In genomic region chr9:104088555-104088954, GRCm38 (mm10) we compare ENCODE assay signal across 10 mouse cellular contexts. TPM values are rescaled to one million over a fixed set of nuclear protein-coding genes. Genes with fewer than 3 reads are reported as not detected.
DNase-seq lines count a peak whose midpoint lies in the region; ATAC-seq and TF ChIP-seq lines count a peak whose summit lies in the region.
"Had no signal": no experiment of that assay in that cellular context is flagged by ENCODE, and none has a peak within 500 bp of the region (broad histone marks: within the 10 kb centered on the region; RNA-seq: fewer than 3 reads in every experiment).

No protein-coding gene starts in this region.

- WGBS in forebrain, postnatal 0 days = 18% methylated on average over 8 of the region's 8 CpGs
- WGBS in forebrain, embryonic 11.5 days = 83% methylated on average over 8 of the region's 8 CpGs
- WGBS in stomach, embryonic 16.5 days = 60% methylated on average over 8 of the region's 8 CpGs
- WGBS in stomach, postnatal 0 days = 49% methylated on average over 8 of the region's 8 CpGs
- 65% methylated on average over 8 of the region's 8 CpGs for WGBS in kidney, embryonic 15.5 days
- 72% methylated on average over 8 of the region's 8 CpGs for WGBS in intestine, embryonic 15.5 days

- H3K9ac ChIP-seq in forebrain, postnatal 0 days = no peak overlapping the region
- H3K9ac ChIP-seq in forebrain, embryonic 11.5 days (ENCODE audit: low read length) = no peak overlapping the region
- H3K9ac ChIP-seq in stomach, embryonic 16.5 days (ENCODE audit: low read length) = no peak overlapping the region
- no peak overlapping the region for H3K9ac ChIP-seq in stomach, postnatal 0 days (ENCODE audit: low read length)
- no peak overlapping the region for H3K9ac ChIP-seq in kidney, embryonic 15.5 days
- no peak overlapping the region for H3K9ac ChIP-seq in intestine, embryonic 15.5 days

- no peak overlapping the region for H3K4me3 ChIP-seq in forebrain, postnatal 0 days (ENCODE audit: low read depth, low read length)
- no peak overlapping the region for H3K4me3 ChIP-seq in forebrain, embryonic 11.5 days (ENCODE audit: low read depth, low read length)
- H3K4me3 ChIP-seq in stomach, embryonic 16.5 days (replicated peaks; ENCODE audit: low read length) = no peak overlapping the region
- H3K4me3 ChIP-seq in stomach, postnatal 0 days (ENCODE audit: low read depth, low read length) = no peak overlapping the region
- no peak overlapping the region for H3K4me3 ChIP-seq in kidney, embryonic 15.5 days (replicated peaks)
- H3K4me3 ChIP-seq in intestine, embryonic 15.5 days (replicated peaks) = no peak overlapping the region

- DNase-seq in forebrain, postnatal 0 days = peak; percentile 54
- DNase-seq in forebrain, embryonic 11.5 days (ENCODE audit: low spot score) = no peak
- no peak for DNase-seq in stomach, postnatal 0 days (ENCODE audit: low spot score)
- DNase-seq in adrenal gland, adult (ENCODE audit: inconsistent age in 2 of 2, low spot score in 1 of 2) = no peak

- ATAC-seq in forebrain, postnatal 0 days = peak; percentile 36; the same call in 1 of the 2 replicates
- ATAC-seq in forebrain, embryonic 11.5 days (replicated peaks; ENCODE audit: low FRiP score) = no peak
- no peak for ATAC-seq in stomach, embryonic 16.5 days (ENCODE audit: insufficient read depth, low FRiP score)
- no peak for ATAC-seq in stomach, postnatal 0 days (ENCODE audit: low FRiP score, low TSS enrichment)
- no peak for ATAC-seq in kidney, embryonic 15.5 days (replicated peaks; ENCODE audit: low FRiP score)
- ATAC-seq in megakaryocyte-erythroid progenitor cell, adult 5-6 weeks (replicated peaks; ENCODE audit: low FRiP score, low TSS enrichment, poor library complexity, severe bottlenecking) = no peak
- no peak for ATAC-seq in intestine, embryonic 15.5 days

- H3K27me3 ChIP-seq in forebrain, postnatal 0 days (ENCODE audit: insufficient read depth, low read length) = no peaks in the 10 kb centered on the region
- no peaks in the 10 kb centered on the region for H3K27me3 ChIP-seq in forebrain, embryonic 11.5 days (ENCODE audit: control insufficient read depth, insufficient read depth, low read length)
- H3K27me3 ChIP-seq in stomach, embryonic 16.5 days (ENCODE audit: control insufficient read depth, insufficient read depth, low read length) = no peaks in the 10 kb centered on the region
- H3K27me3 ChIP-seq in stomach, postnatal 0 days (ENCODE audit: control insufficient read depth, insufficient read depth, low read length) = no peaks in the 10 kb centered on the region
- H3K27me3 ChIP-seq in kidney, embryonic 15.5 days = no peaks in the 10 kb centered on the region
- no peaks in the 10 kb centered on the region for H3K27me3 ChIP-seq in intestine, embryonic 15.5 days (replicated peaks)

- no peak for TF ChIP-seq CTCF in forebrain, postnatal 0 days (IDR thresholded peaks at IDR 0.05; ENCODE audit: low read depth)
- TF ChIP-seq CTCF in stomach, postnatal 0 days (IDR thresholded peaks at IDR 0.05; ENCODE audit: low read depth) = no peak

- no peaks in the 10 kb centered on the region for H3K36me3 ChIP-seq in forebrain, postnatal 0 days (ENCODE audit: insufficient read depth)
- no peaks in the 10 kb centered on the region for H3K36me3 ChIP-seq in forebrain, embryonic 11.5 days (ENCODE audit: control insufficient read depth, insufficient read depth, low read length)
- H3K36me3 ChIP-seq in stomach, embryonic 16.5 days (ENCODE audit: control insufficient read depth, insufficient read depth, low read length) = no peaks in the 10 kb centered on the region
- H3K36me3 ChIP-seq in stomach, postnatal 0 days (ENCODE audit: control insufficient read depth, insufficient read depth, low read length) = 0 out of 2 replicates have a peak, but pooled peaks cover 3% of the 10 kb centered on the region
- H3K36me3 ChIP-seq in kidney, embryonic 15.5 days = 0 out of 2 replicates have a peak, but pooled peaks cover 7% of the 10 kb centered on the region
- no peaks in the 10 kb centered on the region for H3K36me3 ChIP-seq in intestine, embryonic 15.5 days

- H3K4me2 ChIP-seq in forebrain, postnatal 0 days (ENCODE audit: low read depth) = no peak overlapping the region
- H3K4me2 ChIP-seq in forebrain, embryonic 11.5 days (ENCODE audit: low read depth, low read length, severe bottlenecking) = no peak overlapping the region
- no peak overlapping the region for H3K4me2 ChIP-seq in stomach, embryonic 16.5 days (ENCODE audit: low read depth, low read length)
- no peak overlapping the region for H3K4me2 ChIP-seq in stomach, postnatal 0 days (replicated peaks; ENCODE audit: low read depth)
- no peak overlapping the region for H3K4me2 ChIP-seq in kidney, embryonic 15.5 days
- no peak overlapping the region for H3K4me2 ChIP-seq in intestine, embryonic 15.5 days (replicated peaks)

- H3K27ac ChIP-seq in forebrain, postnatal 0 days (ENCODE audit: low read depth, low read length) = no peak overlapping the region
- H3K27ac ChIP-seq in forebrain, embryonic 11.5 days (ENCODE audit: low read depth, low read length) = no peak overlapping the region
- H3K27ac ChIP-seq in stomach, embryonic 16.5 days (ENCODE audit: low read length) = 0 out of 2 replicates have a peak overlapping the region, but pooled peaks have one; percentile 7
- no peak overlapping the region for H3K27ac ChIP-seq in stomach, postnatal 0 days (replicated peaks)
- H3K27ac ChIP-seq in kidney, embryonic 15.5 days = peak overlapping the region; percentile 58
- no peak overlapping the region for H3K27ac ChIP-seq in intestine, embryonic 15.5 days

- H3K9me3 ChIP-seq in forebrain, postnatal 0 days (ENCODE audit: low read length) = no peaks in the 10 kb centered on the region
- no peaks in the 10 kb centered on the region for H3K9me3 ChIP-seq in forebrain, embryonic 11.5 days (ENCODE audit: control insufficient read depth, low read length)
- H3K9me3 ChIP-seq in stomach, embryonic 16.5 days (replicated peaks; ENCODE audit: control insufficient read depth, low read length) = no peaks in the 10 kb centered on the region
- no peaks in the 10 kb centered on the region for H3K9me3 ChIP-seq in stomach, postnatal 0 days (ENCODE audit: control insufficient read depth, low read length)
- no peaks in the 10 kb centered on the region for H3K9me3 ChIP-seq in kidney, embryonic 15.5 days (replicated peaks)
- no peaks in the 10 kb centered on the region for H3K9me3 ChIP-seq in intestine, embryonic 15.5 days

- no peaks in the 10 kb centered on the region for H3K4me1 ChIP-seq in forebrain, postnatal 0 days (ENCODE audit: insufficient read depth)
- H3K4me1 ChIP-seq in forebrain, embryonic 11.5 days (replicated peaks; ENCODE audit: control insufficient read depth, insufficient read depth, low read length) = no peaks in the 10 kb centered on the region
- no peaks in the 10 kb centered on the region for H3K4me1 ChIP-seq in stomach, embryonic 16.5 days (ENCODE audit: control insufficient read depth, insufficient read depth, low read length)
- no peaks in the 10 kb centered on the region; the same call in 1 of the 2 replicates for H3K4me1 ChIP-seq in stomach, postnatal 0 days (replicated peaks; ENCODE audit: control insufficient read depth, insufficient read depth)
- 0 out of 2 replicates have a peak, but pooled peaks cover 3% of the 10 kb centered on the region for H3K4me1 ChIP-seq in kidney, embryonic 15.5 days
- no peaks in the 10 kb centered on the region for H3K4me1 ChIP-seq in intestine, embryonic 15.5 days (replicated peaks)

- no peak for TF ChIP-seq EP300 in stomach, postnatal 0 days (optimal IDR thresholded peaks at IDR 0.05)

RNA-seq across cellular contexts. Expression of gene Acad11, which starts 25.4 kb away (rescaled TPM):
- total RNA-seq in forebrain, postnatal 0 days (2014; rRNA removed) = 6.5 and 11.0 TPM in 2 replicates
- 4.5 and 4.7 TPM in 2 replicates for polyA plus RNA-seq in forebrain, postnatal 0 days (2015; fragmentation: Nextera tagmentation; extraction: Ambion mirVana)
- 7.5 and 8.4 TPM in 2 replicates for polyA plus RNA-seq in forebrain, embryonic 11.5 days (2014; fragmentation: Nextera tagmentation; extraction: Ambion mirVana)
- polyA plus RNA-seq in stomach, embryonic 16.5 days (2015; fragmentation: Nextera tagmentation; extraction: Ambion mirVana) = 17.5 and 20.1 TPM in 2 replicates
- polyA plus RNA-seq in stomach, postnatal 0 days (2015; fragmentation: Nextera tagmentation; extraction: Ambion mirVana) = 24.2 and 24.4 TPM in 2 replicates
- 11.8 and 12.6 TPM in 2 replicates for polyA plus RNA-seq in kidney, embryonic 15.5 days (2015; fragmentation: Nextera tagmentation; extraction: Ambion mirVana)
- 12.4 and 18.1 TPM in 2 replicates for total RNA-seq in megakaryocyte-erythroid progenitor cell, adult 5-6 weeks (2014; fragmentation: Nextera tagmentation)
- total RNA-seq in megakaryocyte-erythroid progenitor cell, adult 5-6 weeks (2017) = 18.3 and 26.7 TPM in 2 replicates
- 21.8 and 24.7 TPM in 2 replicates for polyA plus RNA-seq in intestine, embryonic 15.5 days (2015; fragmentation: Nextera tagmentation; extraction: Ambion mirVana)

RNA-seq across cellular contexts. Expression of gene Uba5, which starts 25.6 kb away (rescaled TPM):
- 64.5 and 71.5 TPM in 2 replicates for total RNA-seq in forebrain, postnatal 0 days (2014; rRNA removed)
- polyA plus RNA-seq in forebrain, postnatal 0 days (2015; fragmentation: Nextera tagmentation; extraction: Ambion mirVana) = 71.7 and 75.4 TPM in 2 replicates
- 58.1 and 58.2 TPM in 2 replicates for polyA plus RNA-seq in forebrain, embryonic 11.5 days (2014; fragmentation: Nextera tagmentation; extraction: Ambion mirVana)
- polyA plus RNA-seq in stomach, embryonic 16.5 days (2015; fragmentation: Nextera tagmentation; extraction: Ambion mirVana) = 44.7 and 46.2 TPM in 2 replicates
- polyA plus RNA-seq in stomach, postnatal 0 days (2015; fragmentation: Nextera tagmentation; extraction: Ambion mirVana) = 39.3 and 42.4 TPM in 2 replicates
- polyA plus RNA-seq in kidney, embryonic 15.5 days (2015; fragmentation: Nextera tagmentation; extraction: Ambion mirVana) = 47.8 and 50.3 TPM in 2 replicates
- 22.7 and 24.3 TPM in 2 replicates for total RNA-seq in megakaryocyte-erythroid progenitor cell, adult 5-6 weeks (2014; fragmentation: Nextera tagmentation)
- 31.8 and 34.7 TPM in 2 replicates for total RNA-seq in megakaryocyte-erythroid progenitor cell, adult 5-6 weeks (2017)
- 46.7 and 49.6 TPM in 2 replicates for polyA plus RNA-seq in intestine, embryonic 15.5 days (2015; fragmentation: Nextera tagmentation; extraction: Ambion mirVana)

RNA-seq across cellular contexts. Expression of gene Ackr4, which starts 38.2 kb away (rescaled TPM):
- total RNA-seq in forebrain, postnatal 0 days (2014; rRNA removed) = 1.2 and 3.1 TPM in 2 replicates
- 0.53 and 0.70 TPM in 2 replicates for polyA plus RNA-seq in forebrain, postnatal 0 days (2015; fragmentation: Nextera tagmentation; extraction: Ambion mirVana)
- polyA plus RNA-seq in forebrain, embryonic 11.5 days (2014; fragmentation: Nextera tagmentation; extraction: Ambion mirVana) = 0.64 and 0.68 TPM in 2 replicates
- polyA plus RNA-seq in stomach, embryonic 16.5 days (2015; fragmentation: Nextera tagmentation; extraction: Ambion mirVana) = 3.6 and 4.9 TPM in 2 replicates
- 3.1 and 3.6 TPM in 2 replicates for polyA plus RNA-seq in stomach, postnatal 0 days (2015; fragmentation: Nextera tagmentation; extraction: Ambion mirVana)
- polyA plus RNA-seq in kidney, embryonic 15.5 days (2015; fragmentation: Nextera tagmentation; extraction: Ambion mirVana) = 1.8 and 3.1 TPM in 2 replicates
- total RNA-seq in megakaryocyte-erythroid progenitor cell, adult 5-6 weeks (2014; fragmentation: Nextera tagmentation) = not detected in 2 replicates
- total RNA-seq in megakaryocyte-erythroid progenitor cell, adult 5-6 weeks (2017) = 0.09 TPM in 1 of 2 replicates, not detected in the other
- polyA plus RNA-seq in intestine, embryonic 15.5 days (2015; fragmentation: Nextera tagmentation; extraction: Ambion mirVana) = 4.3 TPM in 2 replicates

RNA-seq across cellular contexts. Expression of gene Gm28305, which starts 48.1 kb away (rescaled TPM):
- not detected in 2 replicates for total RNA-seq in forebrain, postnatal 0 days (2014; rRNA removed)
- polyA plus RNA-seq in forebrain, postnatal 0 days (2015; fragmentation: Nextera tagmentation; extraction: Ambion mirVana) = not detected in 2 replicates
- polyA plus RNA-seq in forebrain, embryonic 11.5 days (2014; fragmentation: Nextera tagmentation; extraction: Ambion mirVana) = not detected in 2 replicates
- not detected in 2 replicates for polyA plus RNA-seq in stomach, embryonic 16.5 days (2015; fragmentation: Nextera tagmentation; extraction: Ambion mirVana)
- not detected in 2 replicates for polyA plus RNA-seq in stomach, postnatal 0 days (2015; fragmentation: Nextera tagmentation; extraction: Ambion mirVana)
- polyA plus RNA-seq in kidney, embryonic 15.5 days (2015; fragmentation: Nextera tagmentation; extraction: Ambion mirVana) = not detected in 2 replicates
- 8.2 TPM in 1 of 2 replicates, not detected in the other for total RNA-seq in megakaryocyte-erythroid progenitor cell, adult 5-6 weeks (2014; fragmentation: Nextera tagmentation)
- not detected in 2 replicates for total RNA-seq in megakaryocyte-erythroid progenitor cell, adult 5-6 weeks (2017)
- polyA plus RNA-seq in intestine, embryonic 15.5 days (2015; fragmentation: Nextera tagmentation; extraction: Ambion mirVana) = not detected in 2 replicates
- total RNA-seq: left cerebral cortex, postnatal 10 days; neutrophil, adult 5-6 weeks had no signal

Comparison
In these comparisons a context has a peak if more than half of its experiments do, and no peak if none do; other contexts are left out.
1. H3K27ac ChIP-seq: peak in stomach, embryonic 16.5 days (single experiment) and kidney, embryonic 15.5 days (single experiment); none in forebrain, postnatal 0 days (single experiment), forebrain, embryonic 11.5 days (single experiment), stomach, postnatal 0 days (single experiment) and intestine, embryonic 15.5 days (single experiment).